Mouse (Mus musculus) hindbrain, embryonic 13.5 days (tissue): ENCODE data around the gene Stx6. TPM values are rescaled to one million over a fixed set of nuclear protein-coding genes. Genes with fewer than 3 reads are reported as not detected.
A peak's percentile ranks its signal among the peaks of the same experiment; 100 is the strongest.

Experiments
- ATAC-seq: fragments of 200-750 bp; cut with Nextera tagmentation; 2 replicates; pipeline ENCODE4 v1.8.0; 2017; ENCODE audit warnings: moderate TSS enrichment; ENCODE audit not compliant: low FRiP score
- H3K27ac ChIP-seq: fragments of 300-500 bp; sonication (generic); 2 replicates; pipeline ENCODE4 v1.5.1; 2015; ENCODE audit warnings: inconsistent platforms, mild to moderate bottlenecking, moderate library complexity
- H3K27me3 ChIP-seq: fragments of 300-500 bp; sonication (generic); 2 replicates; pipeline ENCODE4 v1.6.1; 2015; ENCODE audit warnings: mild to moderate bottlenecking, inconsistent platforms
- H3K36me3 ChIP-seq: fragments of 300-500 bp; sonication (generic); 2 replicates; pipeline ENCODE4 v1.6.1; 2015; ENCODE audit warnings: mild to moderate bottlenecking, inconsistent platforms
- H3K4me1 ChIP-seq: fragments of 300-500 bp; sonication (generic); replicated peaks from 2 replicates; pipeline ENCODE4 v1.6.1; 2015; ENCODE audit warnings: inconsistent platforms
- H3K4me2 ChIP-seq: fragments of 300-500 bp; sonication (generic); 2 replicates; pipeline ENCODE4 v1.6.1; 2015; ENCODE audit warnings: inconsistent platforms, mild to moderate bottlenecking, moderate library complexity
- H3K4me3 ChIP-seq: fragments of 300-500 bp; sonication (generic); 2 replicates; pipeline ENCODE4 v1.5.1; 2015; ENCODE audit warnings: mild to moderate bottlenecking, inconsistent platforms
- H3K9ac ChIP-seq: fragments of 300-500 bp; sonication (generic); 2 replicates; pipeline ENCODE4 v1.6.1; 2015; ENCODE audit warnings: mild to moderate bottlenecking, inconsistent platforms
- H3K9me3 ChIP-seq: fragments of 300-500 bp; sonication (generic); 2 replicates; pipeline ENCODE4 v1.6.1; 2016; ENCODE audit warnings: inconsistent platforms
- WGBS: fragments of 180-500 bp; shearing (Covaris S2); methylation state at CpG from one replicate; pipeline ENCODE4 v1.1.7; 2015; 5-methylcytosine and 5-hydroxymethylcytosine counted together
- polyA plus RNA-seq: library from polyadenylated mRNA; unstranded; fragments of >200 nt; fragmentation: Nextera tagmentation; extraction: Ambion mirVana; gene quantifications from 2 replicates; pipeline ENCODE4 v1.2.1, GENCODE M21; 2015

Stx6 gene
- polyA plus RNA-seq, 1 experiment from 2014 or later, result 121 TPM

- peak overlapping the region; percentile 26 for H3K4me2 ChIP-seq
These were observed 54.6 kb downstream of the Stx6 start for GRCm38 (mm10) chr1:155212936-155213774.

GRCm38 (mm10) chr1:155213912-155214311 lies 55.4 kb downstream of the Stx6 start:
- 71% methylated on average over 7 of the region's 7 CpGs for WGBS
- Histone ChIP-seq H3K4me3 (no peak overlapping the region), H3K4me1 (peaks cover 76% of the 10 kb centered on the region), H3K9ac (no peak overlapping the region), H3K36me3 (no peaks in the 10 kb centered on the region), H3K27ac (peak overlapping the region; percentile 83; the same call in 1 of the 2 replicates), H3K27me3 (no peaks in the 10 kb centered on the region; the same call in 1 of the 2 replicates), H3K9me3 (no peaks in the 10 kb centered on the region), H3K4me2 (no peak overlapping the region)
- ATAC-seq, result no peak

More at GRCm38 (mm10) chr1:155212936-155213774, 54.6 kb downstream of the Stx6 start:
- no peaks in the 10 kb centered on the region for H3K36me3 ChIP-seq
- WGBS, result 8% methylated on average over 18 of the region's 18 CpGs
- peak; percentile 14 for ATAC-seq
- H3K4me3 ChIP-seq, result no peak overlapping the region
- H3K27ac ChIP-seq, result peak overlapping the region; percentile 83
- H3K9me3 ChIP-seq, result no peaks in the 10 kb centered on the region
- peak overlapping the region; percentile 60 for H3K9ac ChIP-seq
- H3K4me1 ChIP-seq, result peaks cover 76% of the 10 kb centered on the region
- no peaks in the 10 kb centered on the region; the same call in 1 of the 2 replicates for H3K27me3 ChIP-seq

- H3K4me1 ChIP-seq, result peaks cover 70% of the 10 kb centered on the region
- H3K4me3 ChIP-seq, result no peak overlapping the region
- no peaks in the 10 kb centered on the region for H3K9me3 ChIP-seq
- peak overlapping the region; percentile 8; the same call in 1 of the 2 replicates for H3K27ac ChIP-seq
- WGBS, result 63% methylated on average over 9 of the region's 9 CpGs
- no peak overlapping the region for H3K4me2 ChIP-seq
- no peak for ATAC-seq
- peak overlapping the region; percentile 13; the same call in 1 of the 2 replicates for H3K9ac ChIP-seq
- H3K36me3 ChIP-seq, result no peaks in the 10 kb centered on the region
- no peaks in the 10 kb centered on the region; the same call in 1 of the 2 replicates for H3K27me3 ChIP-seq
These were observed 56.7 kb downstream of the Stx6 start for GRCm38 (mm10) chr1:155215066-155215764.

- Histone ChIP-seq H3K9me3 (no peaks in the 10 kb centered on the region), H3K36me3 (no peaks in the 10 kb centered on the region), H3K27ac (peak overlapping the region; percentile 19; the same call in 1 of the 2 replicates), H3K4me2 (no peak overlapping the region), H3K27me3 (no peaks in the 10 kb centered on the region; the same call in 1 of the 2 replicates), H3K9ac (0 out of 2 replicates have a peak overlapping the region, but pooled peaks have one; percentile 30), H3K4me1 (peaks cover 64% of the 10 kb centered on the region), H3K4me3 (no peak overlapping the region)
- ATAC-seq, result no peak
- WGBS, result 69% methylated on average over 11 of the region's 11 CpGs
These were observed 57.8 kb downstream of the Stx6 start for GRCm38 (mm10) chr1:155216313-155216712.

- no peaks in the 10 kb centered on the region for H3K36me3 ChIP-seq
- H3K9ac ChIP-seq, result 0 out of 2 replicates have a peak overlapping the region, but pooled peaks have one; percentile 30
- peak overlapping the region; percentile 19; the same call in 1 of the 2 replicates for H3K27ac ChIP-seq
- ATAC-seq, result no peak
- H3K4me3 ChIP-seq, result no peak overlapping the region
- no peaks in the 10 kb centered on the region for H3K9me3 ChIP-seq
- WGBS, result 62% methylated on average over 6 of the region's 6 CpGs
- H3K4me2 ChIP-seq, result no peak overlapping the region
- peaks cover 64% of the 10 kb centered on the region for H3K4me1 ChIP-seq
- no peaks in the 10 kb centered on the region; the same call in 1 of the 2 replicates for H3K27me3 ChIP-seq
These were observed 58.3 kb downstream of the Stx6 start for GRCm38 (mm10) chr1:155216844-155217243.

GRCm38 (mm10) chr1:155217865-155218541 lies 59.5 kb downstream of the Stx6 start:
- ATAC-seq, result no peak

GRCm38 (mm10) chr1:155218924-155219323 lies 60.4 kb downstream of the Stx6 start:
- no peak for ATAC-seq
- Histone ChIP-seq H3K4me1 (peaks cover 59% of the 10 kb centered on the region), H3K27me3 (no peaks in the 10 kb centered on the region; the same call in 1 of the 2 replicates), H3K36me3 (no peaks in the 10 kb centered on the region), H3K9me3 (no peaks in the 10 kb centered on the region), H3K4me3 (no peak overlapping the region), H3K4me2 (no peak overlapping the region), H3K9ac (no peak overlapping the region), H3K27ac (no peak overlapping the region)
- 81% methylated on average over 5 of the region's 5 CpGs for WGBS

More at GRCm38 (mm10) chr1:155217865-155218541, 59.5 kb downstream of the Stx6 start:
- no peak overlapping the region for H3K9ac ChIP-seq
- H3K36me3 ChIP-seq, result no peaks in the 10 kb centered on the region
- no peaks in the 10 kb centered on the region; the same call in 1 of the 2 replicates for H3K27me3 ChIP-seq
- no peak overlapping the region for H3K4me3 ChIP-seq
- no peak overlapping the region for H3K27ac ChIP-seq
- 51% methylated on average over 9 of the region's 9 CpGs for WGBS
- no peak overlapping the region for H3K4me2 ChIP-seq
- peaks cover 60% of the 10 kb centered on the region for H3K4me1 ChIP-seq
- no peaks in the 10 kb centered on the region for H3K9me3 ChIP-seq

- ATAC-seq, result no peak
- Histone ChIP-seq H3K4me3 (no peak overlapping the region), H3K27ac (peak overlapping the region; percentile 76), H3K9ac (peak overlapping the region; percentile 13), H3K4me1 (peaks cover 39% of the 10 kb centered on the region), H3K9me3 (no peaks in the 10 kb centered on the region), H3K27me3 (no peaks in the 10 kb centered on the region), H3K36me3 (no peaks in the 10 kb centered on the region), H3K4me2 (no peak overlapping the region)
- 43% methylated on average over 11 of the region's 11 CpGs for WGBS
These were observed 63.7 kb downstream of the Stx6 start for GRCm38 (mm10) chr1:155222101-155222669.

GRCm38 (mm10) chr1:155223036-155223435 lies 64.5 kb downstream of the Stx6 start:
- no peak for ATAC-seq
- Histone ChIP-seq H3K9ac (no peak overlapping the region), H3K36me3 (no peaks in the 10 kb centered on the region), H3K27ac (no peak overlapping the region), H3K4me2 (no peak overlapping the region), H3K4me3 (no peak overlapping the region), H3K9me3 (no peaks in the 10 kb centered on the region), H3K4me1 (peaks cover 41% of the 10 kb centered on the region), H3K27me3 (no peaks in the 10 kb centered on the region)
- 96% methylated on average over 6 of the region's 6 CpGs for WGBS

- H3K4me3 ChIP-seq, result no peak overlapping the region
- no peaks in the 10 kb centered on the region for H3K9me3 ChIP-seq
- H3K9ac ChIP-seq, result peak overlapping the region; percentile 25; the same call in 1 of the 2 replicates
- peak overlapping the region; percentile 13 for H3K27ac ChIP-seq
- ATAC-seq, result peak; percentile 59
- no peaks in the 10 kb centered on the region for H3K36me3 ChIP-seq
- WGBS, result 29% methylated on average over 16 of the region's 16 CpGs
- no peaks in the 10 kb centered on the region for H3K27me3 ChIP-seq
- peak overlapping the region; percentile 30 for H3K4me2 ChIP-seq
- H3K4me1 ChIP-seq, result peaks cover 51% of the 10 kb centered on the region
These were observed 65.5 kb downstream of the Stx6 start for GRCm38 (mm10) chr1:155223849-155224554.
